Mouse (Mus musculus) heart, adult 9 months (tissue): ENCODE measurements around the gene Slc7a8.

Source experiments
- DNase-seq, 2 experiments: peaks; one replicate each; pipeline ENCODE4 v3.0.0; 2022; ENCODE audit warnings: low spot score in 2 of 2

The Slc7a8 gene

DNA sequence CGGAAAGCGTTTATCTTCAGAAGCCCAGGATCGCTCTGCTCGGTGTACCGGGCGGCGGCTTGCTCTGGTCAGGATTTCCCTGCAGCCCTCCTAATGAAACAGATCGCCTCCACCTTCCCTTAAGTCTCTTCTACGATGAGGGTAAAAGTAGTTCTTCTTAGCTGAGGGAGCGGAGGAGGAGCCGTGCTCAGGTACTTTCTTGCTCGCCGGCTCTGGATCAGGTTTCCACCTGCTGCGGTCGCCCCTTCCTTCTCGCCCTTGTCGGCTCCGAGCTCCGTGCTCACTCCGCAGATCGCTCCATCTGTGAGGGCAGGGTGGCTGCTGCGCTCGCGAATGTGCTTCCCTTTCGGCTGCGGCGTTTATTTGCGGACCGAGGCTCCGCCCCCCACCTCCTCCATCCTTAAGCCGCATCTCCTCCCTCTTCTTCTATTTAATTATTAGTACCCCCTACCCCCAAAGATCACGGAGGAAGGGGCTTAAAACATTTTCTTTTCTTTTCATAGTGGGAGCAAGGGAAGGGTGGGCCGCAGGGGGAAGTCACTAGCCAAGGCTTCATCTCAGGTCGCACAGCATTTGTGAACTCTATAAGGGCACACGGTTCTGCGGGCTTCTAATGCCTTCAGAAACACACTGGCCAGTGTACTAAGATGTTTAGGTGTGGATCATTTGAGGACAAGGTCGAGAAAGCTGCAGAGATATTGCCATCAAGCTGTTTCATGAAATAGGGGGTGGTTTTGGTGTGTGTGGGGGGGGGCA lies at the start of gene Slc7a8:
TSS of gene Slc7a8 (minus strand) at position 337 of the 756 bp plus-strand sequence.
- DNase-seq = peak; percentile 22 to 45

DNA sequence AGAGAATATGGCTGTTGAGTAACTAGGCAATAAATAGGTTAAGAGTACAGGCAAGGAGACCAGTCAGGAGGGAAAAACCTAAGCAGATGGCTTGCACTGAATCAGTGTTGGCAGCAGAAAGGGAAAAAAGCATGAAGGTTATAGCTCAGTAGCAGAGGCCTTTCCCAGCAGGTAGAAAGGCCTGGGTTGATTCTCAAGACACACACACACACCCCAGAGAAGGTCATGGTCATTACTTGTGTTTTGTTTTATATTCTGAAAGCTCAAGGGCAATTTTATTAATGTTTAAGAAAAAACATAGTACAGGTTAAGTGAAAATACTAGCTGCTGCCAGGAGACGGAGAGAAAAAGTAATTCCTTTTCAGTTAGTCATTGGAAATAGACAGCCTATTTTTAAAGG lies 42.0 kb upstream of the Slc7a8 start:
- DNase-seq = no peak

DNA sequence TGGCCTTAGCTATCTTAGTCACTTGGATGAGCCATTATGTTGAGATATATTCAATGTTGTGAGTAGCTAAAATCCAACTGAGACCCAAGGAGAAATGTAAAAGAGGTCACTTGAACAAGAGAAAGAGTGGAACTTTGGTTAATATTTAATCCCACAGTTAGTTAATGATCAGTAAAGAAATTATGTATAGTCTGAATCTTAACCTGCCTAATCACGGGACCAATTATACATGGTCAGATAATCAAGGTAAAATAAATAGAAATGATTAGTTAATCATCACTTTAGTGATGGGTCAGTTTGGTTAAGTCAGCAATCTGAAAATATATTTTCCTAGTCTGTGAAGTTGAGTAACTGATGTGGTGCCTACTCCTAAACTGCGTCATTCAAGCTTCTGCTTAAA lies 40.6 kb upstream of the Slc7a8 start:
- no peak for DNase-seq

DNA sequence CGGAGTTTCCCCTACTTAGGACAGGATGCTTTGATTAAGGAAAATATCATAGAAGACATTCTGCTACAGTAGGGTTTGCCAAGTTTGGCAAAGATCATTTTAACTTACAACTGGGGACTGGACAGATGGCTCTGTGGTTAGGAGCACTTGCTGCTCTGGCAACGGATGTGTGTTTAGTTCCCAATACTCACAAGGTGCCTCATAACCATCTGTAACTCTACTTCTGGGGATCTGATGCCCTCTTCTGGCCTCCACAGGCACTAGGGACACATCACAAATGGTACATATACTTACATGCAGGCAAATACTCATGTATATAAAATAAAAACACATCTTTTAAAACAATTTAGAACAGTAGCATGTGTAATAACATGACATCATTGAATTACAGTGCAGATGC lies 36.0 kb upstream of the Slc7a8 start:
- no peak for DNase-seq

DNA sequence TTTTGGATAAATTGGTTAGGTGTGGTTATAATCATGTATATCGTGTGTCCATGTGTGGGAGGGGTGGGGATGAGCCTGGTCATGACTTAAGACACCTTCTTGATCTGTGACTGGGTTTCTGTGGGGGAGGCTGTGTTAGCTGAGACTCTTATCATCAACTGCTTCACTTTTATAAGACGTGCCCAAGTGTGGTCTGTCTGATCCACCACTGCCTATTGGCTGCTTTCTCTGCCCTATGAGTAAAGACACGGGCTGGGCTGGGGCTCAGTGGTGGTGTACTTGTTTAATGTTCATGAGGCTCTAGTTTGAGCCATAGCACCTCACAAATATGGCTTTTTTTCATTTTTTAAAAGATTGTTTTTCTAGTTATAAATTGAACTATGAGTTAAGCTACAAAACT lies 34.0 kb upstream of the Slc7a8 start:
- no peak for DNase-seq

DNA sequence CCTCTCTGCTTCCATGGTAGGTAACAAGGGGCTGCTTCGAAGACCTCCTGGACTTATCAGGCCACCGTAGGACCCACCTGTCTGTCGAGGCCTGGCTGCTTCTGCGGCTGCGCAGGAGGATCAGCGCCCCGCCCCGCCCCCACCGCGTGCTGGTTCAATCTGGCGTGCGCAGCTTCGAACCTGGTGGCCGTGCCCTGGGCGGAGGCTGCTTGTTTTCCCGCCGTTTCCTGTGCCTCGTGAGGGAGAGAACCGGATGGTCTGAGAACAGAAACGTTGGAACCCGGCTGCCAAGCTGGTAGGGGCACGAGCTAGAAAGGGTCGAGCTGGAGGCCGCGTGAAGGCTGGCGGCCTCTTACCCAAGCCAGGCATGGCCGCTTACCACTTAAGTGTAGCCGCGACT lies 32.2 kb upstream of the Slc7a8 start, which contains the start of gene Rnf212b:
TSS of gene Rnf212b (plus strand) at position 151 of the 400 bp plus-strand sequence.
- no peak for DNase-seq

DNA sequence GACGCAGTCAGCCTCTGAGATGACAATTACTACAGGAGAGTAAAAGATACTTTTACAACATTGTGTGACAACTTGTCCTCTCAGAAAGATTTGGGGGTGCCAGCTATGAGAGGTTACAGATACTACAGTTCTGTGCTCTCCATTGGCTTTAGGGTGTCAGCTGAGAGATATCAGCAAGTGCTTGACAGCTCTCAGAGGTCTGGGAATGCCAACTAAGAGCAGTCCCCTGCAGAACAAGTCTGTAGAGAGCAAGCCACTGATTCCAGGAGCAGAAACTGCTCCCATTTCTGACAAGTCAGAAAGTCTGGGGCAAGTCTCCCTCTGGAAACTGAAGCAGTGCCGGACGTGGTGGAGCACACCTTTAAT lies 27.9 kb upstream of the Slc7a8 start:
- DNase-seq = no peak

DNA sequence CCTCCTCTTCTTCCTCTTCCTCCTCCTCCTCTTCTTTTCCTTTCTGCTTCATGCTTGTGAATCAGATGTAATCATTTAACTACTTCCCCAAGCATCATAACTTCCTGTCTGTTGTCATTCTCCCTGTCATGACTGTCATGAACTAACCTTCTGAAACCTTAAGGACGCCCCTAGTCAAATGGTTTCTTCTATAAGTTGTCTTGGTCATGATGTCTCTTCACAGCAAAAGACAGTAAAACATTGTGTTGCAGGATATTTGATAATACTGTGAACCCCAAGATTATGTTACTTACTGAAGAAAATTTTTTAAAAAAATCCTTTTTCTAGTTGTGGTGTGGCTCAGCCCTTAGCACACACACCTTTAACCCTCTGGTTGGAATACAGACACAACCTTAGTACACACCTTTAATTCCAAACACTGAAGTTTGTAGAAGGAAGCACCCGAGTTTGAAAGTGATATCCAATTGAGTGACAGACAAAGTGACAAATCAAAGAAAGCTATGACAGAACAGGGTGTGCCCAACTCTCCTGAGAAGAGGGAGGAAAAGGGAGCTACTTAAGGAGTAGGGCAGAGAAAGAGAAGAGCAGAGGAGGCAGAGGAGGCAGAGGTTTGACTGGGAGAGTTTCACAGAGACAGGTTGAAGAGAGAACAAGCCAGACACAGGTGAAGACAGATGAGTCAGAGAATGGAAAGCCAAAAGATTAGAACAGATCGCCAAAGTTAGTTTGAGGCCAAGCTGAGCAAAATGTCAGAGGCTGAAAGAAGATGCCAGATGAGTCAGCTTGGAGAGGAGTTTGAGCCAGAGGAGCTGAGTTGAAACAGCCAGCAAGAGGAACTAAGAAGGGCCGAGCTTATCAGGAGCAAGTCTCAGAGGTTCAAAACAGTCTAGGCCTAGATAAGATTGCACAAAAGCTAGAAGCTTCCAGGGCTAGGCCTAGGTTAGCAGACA lies 27.2 kb upstream of the Slc7a8 start:
- peak; percentile 23 to 47 for DNase-seq

DNA sequence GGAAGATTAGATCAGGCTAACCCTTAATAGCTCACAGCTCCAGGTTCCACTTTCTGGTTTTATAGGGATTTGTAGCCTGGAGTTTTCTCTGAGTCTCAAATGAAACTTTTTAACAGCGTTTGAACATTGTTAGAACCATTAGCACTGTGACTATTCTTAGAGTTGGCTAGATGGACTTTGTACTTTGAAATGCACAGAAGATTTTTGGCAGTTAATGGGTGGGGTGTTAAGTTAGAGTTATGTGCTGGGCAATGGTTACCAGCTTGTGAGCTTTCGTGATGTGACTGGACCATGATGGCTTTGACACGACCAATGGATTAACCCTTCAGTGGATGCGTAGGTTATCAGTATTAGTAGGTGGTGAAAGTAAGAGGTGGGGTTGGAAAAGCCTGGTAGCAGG lies 24.4 kb upstream of the Slc7a8 start:
- DNase-seq = no peak

DNA sequence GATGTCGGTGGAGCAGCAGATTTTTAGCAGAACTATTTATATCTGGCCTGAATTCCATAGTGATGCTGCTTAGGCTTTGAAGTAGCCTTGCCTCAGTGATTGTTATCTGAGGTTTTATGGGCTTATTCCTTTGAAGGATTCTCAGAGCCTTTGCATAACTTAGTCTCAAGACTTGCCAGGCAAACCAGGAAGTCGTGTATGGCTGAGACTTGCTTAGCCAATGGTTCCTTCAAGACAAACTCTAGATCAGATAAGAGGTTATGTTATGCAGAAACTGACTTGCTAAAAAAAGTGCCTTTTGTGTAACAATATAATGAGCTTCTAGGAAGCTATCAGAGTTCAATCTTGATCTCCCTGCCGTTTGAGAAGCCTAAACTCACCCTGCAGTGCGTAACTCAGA lies 20.7 kb upstream of the Slc7a8 start:
- DNase-seq = no peak

DNA sequence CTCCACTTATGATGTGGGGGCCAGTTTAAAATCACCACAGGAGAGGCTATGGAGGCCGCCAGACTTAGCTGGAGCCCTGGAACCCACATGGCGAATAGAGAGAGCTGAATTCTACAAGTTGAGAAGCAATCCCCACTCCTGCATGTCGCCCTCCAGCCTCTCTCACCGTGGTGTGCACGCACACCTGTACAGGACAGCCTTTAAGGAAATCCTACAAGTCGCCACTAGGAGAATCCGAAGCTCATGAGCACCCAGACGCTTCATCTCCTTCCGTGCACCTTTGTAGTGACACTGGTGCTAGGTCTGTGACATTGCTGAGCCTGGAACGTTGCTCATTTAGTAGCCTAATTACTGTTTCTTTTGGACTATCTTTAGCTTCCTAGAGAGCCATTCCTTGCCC lies 17.9 kb upstream of the Slc7a8 start:
- DNase-seq = no peak

DNA sequence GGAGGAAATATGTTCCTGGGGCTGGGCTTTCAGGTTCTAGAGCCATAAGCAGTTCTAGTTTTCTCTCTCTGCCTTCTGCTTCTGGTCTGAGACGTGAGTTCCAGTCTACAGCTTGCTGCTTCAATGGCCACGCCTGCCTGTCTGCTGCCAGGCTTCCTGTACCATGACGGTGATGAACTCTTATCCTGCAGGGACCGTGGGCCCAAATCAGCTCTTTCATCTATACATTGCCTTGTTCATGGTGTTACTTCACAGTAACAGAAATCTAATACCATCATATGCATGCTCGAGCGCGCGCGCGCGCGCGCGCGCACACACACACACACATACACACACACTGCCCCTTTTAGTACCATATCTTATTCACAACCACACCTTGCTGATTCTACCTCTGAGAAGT lies 15.0 kb upstream of the Slc7a8 start:
- no peak for DNase-seq

DNA sequence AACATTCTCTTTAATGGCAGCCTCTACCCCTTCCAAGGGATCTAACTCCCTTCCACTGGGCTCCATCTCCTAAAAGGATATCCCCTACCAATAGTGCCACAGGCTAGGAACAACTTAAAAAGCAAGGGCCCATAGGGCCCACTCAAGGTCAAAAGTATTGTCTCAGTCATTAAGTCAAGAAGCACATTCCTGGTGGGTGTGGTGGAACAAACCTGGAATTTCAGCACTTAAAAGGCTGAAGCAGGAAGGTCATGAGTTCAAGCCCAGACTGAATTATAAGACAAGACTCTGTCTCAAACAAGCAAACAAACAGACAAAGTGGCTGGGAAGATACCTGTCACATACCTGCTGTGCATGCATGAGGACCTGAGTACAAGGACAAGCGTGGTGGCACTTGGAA lies 14.2 kb upstream of the Slc7a8 start:
- no peak for DNase-seq

DNA sequence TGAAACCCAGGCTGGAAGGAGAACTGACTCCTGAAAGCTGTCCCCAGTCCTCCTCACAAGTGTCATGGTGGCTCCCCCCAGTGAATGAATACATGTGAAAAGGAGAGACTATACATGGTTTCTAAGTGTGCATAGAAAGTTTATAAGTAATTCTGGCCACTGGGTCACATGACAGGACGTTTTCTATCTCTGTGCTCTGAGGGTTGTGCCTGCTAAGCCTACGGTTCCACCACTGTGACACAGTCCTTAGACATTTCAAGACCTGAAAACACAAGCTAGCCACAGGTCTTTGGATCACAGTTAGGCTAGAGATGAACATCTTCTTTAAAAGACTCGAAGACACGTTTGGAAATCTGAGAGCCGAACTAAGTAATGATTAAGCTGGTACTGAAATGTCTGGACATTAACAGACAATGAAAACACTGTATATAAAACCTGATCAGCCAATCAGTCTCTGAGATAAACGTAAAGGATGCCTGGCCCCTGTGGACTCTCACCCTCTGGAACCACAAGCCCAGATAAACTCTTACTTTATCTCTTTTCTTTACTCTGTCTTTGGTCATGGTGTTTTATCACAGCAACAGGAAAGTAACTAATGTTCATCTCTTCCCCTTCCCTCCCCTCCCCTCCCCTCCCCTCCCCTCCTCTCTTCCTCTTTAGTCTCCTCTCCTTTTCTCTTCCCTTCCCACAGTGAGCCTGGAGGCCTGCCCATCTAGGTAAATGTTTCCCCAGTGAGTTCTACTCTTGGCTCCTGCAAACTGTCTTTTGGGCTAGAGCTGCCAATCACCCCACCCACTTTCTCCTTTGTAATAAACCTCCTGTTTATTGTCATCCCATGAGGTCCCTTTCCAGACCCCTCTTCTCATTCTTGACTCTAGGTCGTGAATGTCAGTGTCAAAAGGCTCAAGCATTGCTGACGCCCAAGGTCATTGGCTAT lies 12.4 kb upstream of the Slc7a8 start:
- no peak for DNase-seq

DNA sequence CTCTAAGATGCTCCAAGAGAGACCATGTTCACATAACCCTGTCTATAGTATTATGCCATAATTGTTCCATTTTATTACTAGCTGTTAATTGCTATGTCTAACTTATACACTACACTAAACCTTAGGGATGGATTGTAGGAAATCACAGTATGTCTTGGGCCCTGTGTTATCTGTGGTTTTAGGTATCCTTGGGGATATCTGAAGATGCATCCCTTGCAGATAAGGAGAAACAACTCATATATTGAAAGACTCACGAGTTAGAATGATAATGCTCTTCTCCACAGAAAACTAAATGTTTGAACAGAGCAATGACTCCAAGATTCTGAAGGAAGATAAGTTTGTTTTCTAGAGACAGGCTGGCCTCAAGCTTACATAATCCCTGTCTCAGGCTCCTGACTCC lies 11.6 kb upstream of the Slc7a8 start:
- DNase-seq = no peak

DNA sequence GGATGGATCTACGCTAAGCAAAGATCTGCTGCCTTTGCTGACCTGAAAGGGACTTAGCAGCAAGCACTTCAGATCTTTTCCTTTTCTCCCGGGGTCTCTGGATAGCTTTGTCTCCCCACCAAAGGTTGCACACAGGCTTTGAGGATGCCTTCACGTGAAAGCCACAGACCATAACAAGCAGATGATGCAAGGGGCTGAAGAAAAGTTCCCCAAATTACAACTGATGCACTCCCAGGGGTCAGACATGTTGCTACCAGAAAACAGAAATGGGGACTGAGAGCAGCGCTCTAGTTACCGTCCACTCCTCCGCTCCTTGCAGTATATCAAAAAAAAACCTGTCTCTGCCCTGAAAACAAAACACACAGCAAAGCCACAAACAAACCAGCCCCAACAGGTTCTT lies 10.4 kb upstream of the Slc7a8 start:
- DNase-seq = no peak

DNA sequence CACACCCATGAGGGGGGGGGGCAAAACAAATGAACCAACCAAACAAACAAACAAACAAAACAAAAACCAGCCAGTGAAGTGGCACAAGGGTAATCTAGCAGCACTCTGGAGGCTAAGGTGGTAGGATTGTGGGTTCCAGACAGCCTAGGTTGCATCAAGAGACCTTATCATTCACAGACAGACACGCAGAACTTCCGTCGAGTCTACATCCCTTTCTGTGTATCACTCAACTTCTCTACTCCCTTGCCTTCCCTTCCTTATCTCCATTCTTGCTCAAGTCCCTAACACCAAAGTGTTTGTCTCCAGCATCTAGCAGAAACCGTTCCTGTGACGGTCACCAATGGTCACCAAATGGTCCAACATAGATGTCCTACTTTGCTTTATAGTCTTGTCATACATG lies 6.5 kb upstream of the Slc7a8 start:
- DNase-seq = no peak

DNA sequence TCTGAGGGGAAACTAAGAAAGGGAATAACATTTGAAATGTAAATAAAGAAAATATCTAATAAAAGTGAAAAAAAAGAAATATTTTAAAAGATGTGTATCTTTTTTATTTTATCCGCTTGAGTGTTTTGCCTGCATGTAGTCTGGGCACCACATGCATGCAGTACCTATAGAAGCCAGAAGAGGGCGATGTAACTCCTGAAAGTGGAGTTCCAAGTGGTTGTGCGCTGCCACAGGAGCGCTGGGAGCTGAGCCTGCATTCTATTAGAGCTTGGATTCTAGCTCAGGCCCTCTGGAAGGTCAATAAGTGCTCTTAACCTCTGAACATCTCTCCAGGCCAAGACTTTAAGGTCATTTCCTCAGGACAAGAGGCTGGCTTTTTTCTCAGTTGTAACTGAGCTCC lies 5.5 kb upstream of the Slc7a8 start:
- no peak for DNase-seq

DNA sequence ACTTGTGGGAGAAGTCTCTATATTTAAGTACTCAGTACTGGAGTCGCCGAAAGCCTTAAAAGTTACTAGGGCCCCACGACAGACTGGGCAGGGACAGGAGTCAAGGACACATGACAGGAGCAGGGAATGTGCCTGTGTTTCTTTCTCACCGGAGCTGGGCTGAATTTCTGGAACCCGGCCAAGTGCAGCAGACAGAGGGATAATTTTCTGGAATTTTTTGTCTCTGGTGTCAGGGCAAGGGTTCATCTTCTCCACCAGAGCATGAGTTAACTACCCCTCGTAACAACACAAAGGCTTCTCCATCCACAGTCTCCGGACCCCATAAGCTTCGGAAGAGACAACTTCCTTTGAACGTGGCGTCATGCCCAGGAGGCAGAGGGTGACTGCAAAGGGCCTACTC lies 4.7 kb upstream of the Slc7a8 start:
- peak in 1 of 2 experiments; percentile 11 for DNase-seq

DNA sequence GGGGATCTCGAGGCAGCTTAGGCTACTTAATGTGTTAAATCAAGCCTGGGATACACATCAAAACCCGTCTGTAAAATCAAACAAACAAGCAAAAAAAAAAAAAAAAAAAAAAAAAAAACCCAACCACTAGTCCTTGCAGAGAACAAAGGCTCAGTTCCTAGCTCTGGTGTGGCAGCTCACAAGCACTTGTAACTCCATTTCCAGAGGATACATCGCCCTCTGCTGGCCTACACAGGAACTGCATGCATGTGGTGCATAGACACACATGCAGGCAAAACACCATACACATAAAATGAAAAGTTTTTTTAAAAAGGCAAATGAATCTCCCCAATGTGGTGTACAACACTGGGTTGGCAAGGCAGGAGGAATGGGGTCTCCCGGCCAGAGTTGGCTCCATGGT lies 4.2 kb upstream of the Slc7a8 start:
- DNase-seq = peak in 1 of 2 experiments; percentile 23

DNA sequence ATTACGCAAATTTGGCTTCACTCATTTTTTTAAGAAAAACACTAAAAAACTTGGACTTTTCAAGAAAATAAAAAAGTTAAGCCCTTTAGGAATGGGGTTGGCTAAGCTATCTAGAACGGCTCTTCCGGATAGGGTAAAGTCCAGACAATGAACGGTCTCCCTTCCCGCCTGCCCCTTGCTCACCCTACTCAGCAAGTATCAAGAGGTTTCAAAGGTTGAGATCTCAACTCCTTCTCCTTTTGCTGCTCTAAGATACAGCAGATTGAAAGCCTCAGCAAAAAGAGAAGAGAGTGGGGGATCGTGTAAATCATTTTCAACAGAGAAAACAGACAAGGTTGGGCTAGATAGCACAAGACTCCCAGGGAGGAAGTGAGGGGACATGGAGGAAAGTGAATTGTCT lies 1.2 kb upstream of the Slc7a8 start:
- no peak for DNase-seq
